Mouse (Mus musculus) lung, postnatal 0 days (tissue): ENCODE results near the gene Myo3a.

Source experiments
- CTCF ChIP-seq: IDR thresholded peaks from 2 replicates; pipeline ENCODE4 v1.5.1; 2016; ENCODE audit warnings: antibody characterized with exemption, mild to moderate bottlenecking
- EP300 ChIP-seq: IDR thresholded peaks from 2 replicates; pipeline ENCODE4 v1.6.1; 2016; ENCODE audit warnings: antibody characterized with exemption, mild to moderate bottlenecking, control low read depth

DNA sequence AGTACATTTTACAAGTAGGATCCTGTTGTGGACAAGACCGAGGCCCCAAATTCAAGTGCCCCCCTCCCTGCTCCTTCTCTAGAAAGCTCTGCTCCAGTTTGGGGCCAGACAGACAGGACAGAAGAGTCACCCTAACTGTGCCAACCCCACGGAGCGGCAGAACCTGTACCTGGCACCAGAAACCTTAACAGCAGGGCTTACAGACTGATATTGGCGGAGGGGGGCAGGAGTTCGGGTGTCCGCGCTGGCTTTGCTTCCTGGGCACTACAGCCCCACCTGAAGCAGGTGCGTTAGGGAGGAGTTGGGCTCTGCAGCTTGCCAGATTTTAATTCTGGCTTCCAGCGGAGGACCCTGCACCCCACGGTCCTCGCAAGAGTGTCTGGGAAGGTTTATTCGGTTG is 392.1 kb downstream of the Myo3a start:
- TF ChIP-seq EP300 = no peak
- no peak for TF ChIP-seq CTCF
